Mouse (Mus musculus) olfactory bulb, adult 2 months (tissue): ENCODE measurements around the gene Ddx11.

Source experiments
- CTCF ChIP-seq: fragments of 200-500 bp; IDR thresholded peaks from 2 replicates; pipeline ENCODE4 v1.5.1; 2012; ENCODE audit warnings: low read depth, mild to moderate bottlenecking, low read length, moderate library complexity; ENCODE audit not compliant: insufficient read depth
- POLR2A ChIP-seq: fragments of 200-500 bp; IDR thresholded peaks from 2 replicates; pipeline ENCODE4 v1.6.1; 2012; ENCODE audit warnings: mild to moderate bottlenecking, low read depth, low read length, moderate library complexity; ENCODE audit not compliant: insufficient read depth

DNA sequence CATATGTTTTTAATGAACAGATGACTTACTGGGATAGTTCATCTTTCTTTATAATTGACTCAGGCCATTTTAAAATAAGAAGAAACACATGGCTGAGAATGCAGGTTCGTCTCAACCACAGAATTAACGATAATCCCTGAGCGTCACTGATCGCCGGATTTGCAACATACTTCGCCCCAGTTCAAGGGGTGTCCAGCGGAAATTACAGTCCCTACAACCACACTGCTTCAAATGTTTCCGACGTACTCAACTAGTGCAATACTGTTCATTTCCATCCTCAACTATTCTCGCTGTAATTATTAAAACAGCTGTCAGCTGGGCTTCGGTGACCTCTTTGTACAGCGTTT lies 47.5 kb upstream of the Ddx11 start:
- no peak for TF ChIP-seq CTCF
- no peak for TF ChIP-seq POLR2A
